Mouse (Mus musculus) lung, postnatal 0 days (tissue): ENCODE results near the gene Samsn1.

ENCODE experiments used
- CTCF ChIP-seq: IDR thresholded peaks from 2 replicates; pipeline ENCODE4 v1.5.1; 2016; ENCODE audit warnings: antibody characterized with exemption, mild to moderate bottlenecking
- EP300 ChIP-seq: IDR thresholded peaks from 2 replicates; pipeline ENCODE4 v1.6.1; 2016; ENCODE audit warnings: antibody characterized with exemption, mild to moderate bottlenecking, control low read depth

GRCm38 (mm10) chr16:76022181-76022580 is at the start of gene Samsn1:
- no peak for TF ChIP-seq CTCF
- no peak for TF ChIP-seq EP300
